Mouse (Mus musculus): ENCODE results near the gene Hras. TPM values are rescaled to one million over a fixed set of nuclear protein-coding genes. Genes with fewer than 3 reads are reported as not detected.

Hras gene
- polyA plus RNA-seq, 1 experiment: 91.7 TPM

DNA sequence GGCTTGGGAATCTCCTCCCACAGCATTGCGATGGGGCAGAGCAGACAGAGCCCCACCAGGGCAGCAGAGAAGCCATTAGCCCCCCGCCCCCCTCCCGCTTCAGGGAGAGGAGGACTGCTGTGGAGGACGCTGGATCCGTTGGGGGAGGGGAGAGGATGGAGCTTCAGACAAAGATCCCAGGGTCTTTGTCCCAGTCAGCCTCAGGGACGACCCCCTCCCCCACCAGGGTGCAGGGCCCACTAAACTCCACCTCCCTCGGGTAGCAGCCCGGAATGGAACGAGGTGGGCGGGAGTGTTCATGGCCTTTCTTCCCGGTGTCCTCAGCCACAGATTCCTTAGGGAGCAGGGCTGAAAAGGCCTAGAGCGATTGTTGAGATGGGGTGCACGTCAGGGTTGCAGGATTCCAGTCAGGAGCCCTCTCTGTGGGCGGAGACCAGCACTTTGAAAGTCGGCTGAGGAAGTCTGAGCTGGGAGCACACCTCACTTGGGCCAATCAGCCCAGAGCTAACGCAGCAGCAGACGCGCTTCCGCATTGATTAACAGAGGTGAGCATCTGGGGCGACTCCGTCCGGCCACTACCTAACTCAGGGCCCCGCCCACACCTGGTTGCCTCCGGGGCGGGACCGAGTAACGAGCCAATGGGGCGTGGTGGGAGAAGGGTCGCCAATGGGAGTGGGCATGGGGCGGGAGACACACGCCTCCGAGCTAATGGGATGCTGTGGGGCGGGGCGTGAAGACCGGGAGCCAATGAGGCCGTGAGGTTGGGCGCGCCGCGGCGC is 21.5 kb upstream of the Hras start, which contains the start of gene Rassf7:
Gene Rassf7, plus strand, starts transcription at position 760 of the 779 bp plus-strand sequence.
- DNase-seq (ENCODE audit: low read depth, low spot score): peak; percentile 95
- 2% methylated on average over 41 of the region's 41 CpGs for WGBS

DNA sequence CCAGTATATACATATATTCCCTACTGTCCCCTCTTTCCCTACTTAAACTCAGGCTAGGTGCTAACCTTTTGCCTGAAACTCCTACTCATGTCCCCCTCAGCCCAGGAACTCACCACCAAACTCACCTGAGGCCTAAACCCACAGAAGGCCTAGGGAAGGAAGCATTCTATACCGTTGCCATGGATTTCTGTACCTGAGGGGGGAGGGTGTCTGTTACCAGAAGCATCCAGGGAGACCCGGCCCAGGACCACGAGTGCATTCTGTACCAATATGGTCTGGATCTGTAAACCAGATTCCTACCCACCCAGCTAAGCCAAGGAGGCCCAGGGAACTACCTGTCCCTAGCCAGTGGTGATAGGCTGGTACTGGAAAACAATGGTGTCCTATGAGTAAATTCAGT is 20.5 kb upstream of the Hras start:
- no peak for DNase-seq (ENCODE audit: low read depth, low spot score)
- WGBS: 68% methylated on average over 3 of the region's 3 CpGs

GRCm38 (mm10) chr7:141213605-141214235 is 19.9 kb upstream of the Hras start, which contains the start of gene Lmntd2:
Gene Lmntd2, minus strand, starts transcription at chr7:141214080.
- WGBS: 86% methylated on average over 11 of the region's 11 CpGs
- no peak for DNase-seq (ENCODE audit: low read depth, low spot score)

- DNase-seq (ENCODE audit: low read depth, low spot score): no peak
- 74% methylated on average over 3 of the region's 3 CpGs for WGBS
These were observed 19.3 kb upstream of the Hras start for GRCm38 (mm10) chr7:141213133-141213532.

DNA sequence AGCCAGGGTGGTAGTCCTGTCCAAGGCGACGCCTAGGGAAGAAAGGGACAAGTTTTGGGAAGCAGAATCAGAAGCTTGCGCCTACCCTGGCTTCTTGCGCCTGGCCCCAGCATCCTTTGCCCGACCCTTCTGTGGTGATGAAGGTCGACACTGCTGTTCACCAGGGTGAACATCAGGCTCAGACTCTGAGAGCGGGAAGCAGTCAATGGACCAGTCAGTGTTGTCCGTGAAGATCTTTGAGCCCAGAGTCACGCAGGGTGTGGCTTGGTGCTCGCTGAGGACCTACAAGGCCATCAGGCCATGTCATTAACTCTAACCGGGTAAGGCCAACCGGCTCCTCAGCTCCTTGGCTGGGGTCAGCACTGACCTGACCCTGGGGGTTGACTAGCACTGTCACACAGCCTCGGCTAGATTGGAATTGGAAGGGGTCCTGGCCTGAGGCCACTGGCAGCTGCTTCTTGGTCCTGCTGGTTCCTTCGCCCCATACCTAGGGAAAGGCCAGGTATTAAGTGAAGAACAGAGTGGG is 16.9 kb upstream of the Hras start:
- DNase-seq (ENCODE audit: low read depth, low spot score): no peak
- WGBS: 83% methylated on average over 14 of the region's 14 CpGs

GRCm38 (mm10) chr7:141210137-141210536 is 16.3 kb upstream of the Hras start:
- 82% methylated on average over 12 of the region's 12 CpGs for WGBS
- DNase-seq (ENCODE audit: low read depth, low spot score): no peak

- DNase-seq (ENCODE audit: low read depth, low spot score): no peak
- WGBS: 73% methylated on average over 3 of the region's 3 CpGs
These were observed 15.7 kb upstream of the Hras start for GRCm38 (mm10) chr7:141209526-141209925.

GRCm38 (mm10) chr7:141206182-141206937 is 12.6 kb upstream of the Hras start:
- DNase-seq (ENCODE audit: low read depth, low spot score): no peak
- WGBS: 92% methylated on average over 18 of the region's 18 CpGs

DNA sequence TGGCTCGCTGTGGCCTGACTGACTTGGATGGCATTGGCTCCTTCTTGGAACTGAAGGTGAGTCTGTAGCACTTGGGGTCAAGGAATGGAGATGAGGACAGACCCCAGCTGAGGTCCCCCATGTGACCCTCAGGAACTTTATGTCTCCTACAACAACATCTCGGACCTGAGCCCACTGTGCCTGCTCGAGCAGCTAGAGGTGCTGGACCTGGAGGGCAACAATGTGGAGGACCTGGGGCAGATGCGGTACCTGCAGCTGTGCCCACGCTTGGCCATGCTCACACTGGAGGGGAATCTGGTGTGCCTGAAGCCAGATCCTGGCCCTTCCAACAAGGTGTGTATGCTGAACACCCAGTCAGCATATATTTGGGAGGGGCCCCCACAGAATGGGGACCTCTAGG is 11.7 kb upstream of the Hras start:
- no peak for DNase-seq (ENCODE audit: low read depth, low spot score)
- 94% methylated on average over 5 of the region's 5 CpGs for WGBS

DNA sequence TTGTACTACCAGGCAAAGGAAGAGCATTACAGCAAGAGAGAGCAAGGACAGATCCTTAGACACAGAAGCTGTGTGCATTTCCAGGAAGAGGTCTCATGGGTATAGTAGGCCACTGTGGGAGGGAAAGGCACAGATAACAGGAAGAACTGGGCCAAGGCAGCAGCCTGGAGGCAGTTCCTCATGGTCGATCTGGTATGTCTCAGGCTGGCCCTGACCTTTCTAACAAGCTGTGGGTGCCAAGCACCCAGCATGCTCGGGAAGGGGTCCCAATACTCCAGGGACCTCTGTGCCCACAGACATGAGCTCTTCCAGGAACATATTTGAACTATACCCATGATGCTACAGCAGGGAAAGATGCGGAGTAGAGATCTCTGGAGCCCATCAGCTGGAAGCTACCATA is 10.7 kb upstream of the Hras start:
- WGBS: 68% methylated on average over 3 of the region's 3 CpGs
- no peak for DNase-seq (ENCODE audit: low read depth, low spot score)

GRCm38 (mm10) chr7:141198121-141198520 is 4.3 kb upstream of the Hras start:
- 56% methylated on average over 4 of the region's 4 CpGs for WGBS
- DNase-seq (ENCODE audit: low read depth, low spot score): no peak

DNA sequence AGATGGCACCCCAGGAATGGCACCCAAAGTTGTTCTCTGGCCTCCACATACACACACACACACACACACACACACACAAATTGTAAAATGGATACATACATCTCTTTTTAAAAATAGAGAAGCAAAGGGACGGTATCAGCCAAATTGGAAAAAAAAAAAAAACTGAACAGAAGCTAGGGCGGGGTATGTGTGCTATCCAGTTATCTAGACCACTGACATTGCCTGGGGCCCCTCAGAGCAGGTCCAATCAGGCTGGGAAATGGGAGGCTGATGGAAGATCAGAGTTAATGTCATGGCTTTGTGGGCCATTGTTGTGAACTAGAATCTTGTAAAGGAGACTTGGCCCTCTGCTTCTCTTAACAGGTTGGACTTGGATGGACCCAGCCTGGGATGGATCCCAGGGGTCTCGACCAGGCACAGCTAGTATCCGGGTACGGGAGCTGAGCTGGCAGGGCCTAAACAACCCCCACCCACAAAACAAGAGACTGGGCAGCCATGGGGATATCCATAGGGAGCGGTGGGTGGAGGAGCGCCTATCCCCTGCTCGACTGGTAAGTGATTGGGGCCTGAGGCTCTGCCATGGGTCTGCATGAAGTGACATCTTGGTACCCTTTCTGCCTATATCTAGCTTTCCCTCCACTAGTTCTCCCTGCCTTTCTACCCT is 2.9 kb upstream of the Hras start:
- no peak for DNase-seq (ENCODE audit: low read depth, low spot score)
- 93% methylated on average over 8 of the region's 8 CpGs for WGBS

GRCm38 (mm10) chr7:141195754-141196153 is 1.9 kb upstream of the Hras start:
- DNase-seq (ENCODE audit: low read depth, low spot score): no peak
- WGBS: 63% methylated on average over 2 of the region's 2 CpGs

GRCm38 (mm10) chr7:141194830-141195229 is 1.0 kb upstream of the Hras start:
- no peak for DNase-seq (ENCODE audit: low read depth, low spot score)
- 1% methylated on average over 28 of the region's 28 CpGs for WGBS

DNA sequence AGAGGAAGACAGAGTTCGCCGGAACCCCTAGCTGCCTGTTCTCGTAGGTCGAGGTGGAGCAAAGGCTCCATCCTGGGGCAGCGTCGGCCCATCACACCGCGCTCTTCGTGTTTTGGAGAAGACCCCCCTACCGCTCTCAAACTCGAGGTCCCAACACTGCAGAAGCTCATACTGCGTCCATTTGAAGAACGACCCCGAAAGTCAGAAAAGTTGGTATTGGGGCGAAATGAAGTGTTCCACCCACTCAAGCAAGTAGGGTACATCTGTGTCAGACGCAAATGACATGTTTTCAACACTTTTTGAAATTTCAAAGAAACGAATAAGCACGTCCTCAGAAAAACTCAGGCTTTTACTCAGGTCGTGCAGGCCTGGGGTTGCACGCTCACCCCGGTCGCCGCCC is 604 bp upstream of the Hras start:
- WGBS: under 1% methylated on average over 23 of the region's 23 CpGs
- no peak for DNase-seq (ENCODE audit: low read depth, low spot score)

DNA sequence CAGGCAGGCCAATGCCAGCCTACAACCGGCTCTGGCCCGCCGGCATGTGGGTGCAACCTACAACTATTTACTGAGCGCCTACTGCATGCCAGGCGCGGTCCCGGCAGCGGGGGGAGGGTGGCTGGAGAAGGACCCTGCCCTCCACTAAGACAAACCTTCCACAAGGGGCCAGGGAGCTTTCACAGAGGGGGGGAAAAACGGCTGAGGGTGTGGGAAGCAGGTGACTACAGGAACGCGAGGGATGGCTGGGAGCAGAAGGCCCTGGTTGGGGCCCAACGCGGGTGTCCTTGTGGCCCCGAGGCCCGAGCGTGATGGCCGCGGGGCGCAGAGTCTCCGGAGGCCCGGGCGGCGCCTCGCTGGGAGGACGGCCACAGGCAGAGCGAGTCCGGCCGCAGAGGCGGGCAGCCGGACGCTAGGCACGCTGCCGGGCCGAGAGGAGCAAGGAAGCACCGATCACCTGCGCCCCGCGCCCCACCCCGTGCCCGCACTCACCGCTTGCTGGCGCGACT is 403 bp downstream of the Hras start:
- DNase-seq (ENCODE audit: low read depth, low spot score): no peak
- 1% methylated on average over 23 of the region's 43 CpGs for WGBS

DNA sequence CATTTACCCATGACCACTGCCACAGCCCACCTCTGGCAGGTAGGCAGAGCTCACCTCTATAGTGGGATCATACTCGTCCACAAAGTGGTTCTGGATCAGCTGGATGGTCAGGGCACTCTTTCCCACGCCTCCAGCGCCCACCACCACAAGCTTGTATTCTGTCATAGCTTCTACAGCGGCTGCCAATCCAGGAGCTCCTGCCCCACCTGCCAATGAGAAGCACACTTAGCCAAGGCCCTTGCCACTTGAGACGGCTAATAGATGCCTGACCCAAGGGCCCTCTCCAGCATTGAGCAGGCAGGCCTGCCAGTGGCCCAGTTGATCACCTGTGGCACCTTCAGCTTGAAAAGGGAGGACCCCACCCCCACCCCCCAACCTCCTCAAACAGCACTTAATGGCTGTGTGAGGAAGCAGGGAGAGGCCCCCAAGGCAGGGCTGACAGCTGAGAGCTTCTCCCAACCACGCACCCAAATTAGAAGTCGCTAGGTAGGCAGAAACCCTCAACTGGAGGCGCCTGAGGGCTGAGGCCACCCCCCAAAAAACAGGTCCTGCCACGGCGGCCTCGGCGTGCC is 943 bp downstream of the Hras start:
- 23% methylated on average over 12 of the region's 12 CpGs for WGBS

DNA sequence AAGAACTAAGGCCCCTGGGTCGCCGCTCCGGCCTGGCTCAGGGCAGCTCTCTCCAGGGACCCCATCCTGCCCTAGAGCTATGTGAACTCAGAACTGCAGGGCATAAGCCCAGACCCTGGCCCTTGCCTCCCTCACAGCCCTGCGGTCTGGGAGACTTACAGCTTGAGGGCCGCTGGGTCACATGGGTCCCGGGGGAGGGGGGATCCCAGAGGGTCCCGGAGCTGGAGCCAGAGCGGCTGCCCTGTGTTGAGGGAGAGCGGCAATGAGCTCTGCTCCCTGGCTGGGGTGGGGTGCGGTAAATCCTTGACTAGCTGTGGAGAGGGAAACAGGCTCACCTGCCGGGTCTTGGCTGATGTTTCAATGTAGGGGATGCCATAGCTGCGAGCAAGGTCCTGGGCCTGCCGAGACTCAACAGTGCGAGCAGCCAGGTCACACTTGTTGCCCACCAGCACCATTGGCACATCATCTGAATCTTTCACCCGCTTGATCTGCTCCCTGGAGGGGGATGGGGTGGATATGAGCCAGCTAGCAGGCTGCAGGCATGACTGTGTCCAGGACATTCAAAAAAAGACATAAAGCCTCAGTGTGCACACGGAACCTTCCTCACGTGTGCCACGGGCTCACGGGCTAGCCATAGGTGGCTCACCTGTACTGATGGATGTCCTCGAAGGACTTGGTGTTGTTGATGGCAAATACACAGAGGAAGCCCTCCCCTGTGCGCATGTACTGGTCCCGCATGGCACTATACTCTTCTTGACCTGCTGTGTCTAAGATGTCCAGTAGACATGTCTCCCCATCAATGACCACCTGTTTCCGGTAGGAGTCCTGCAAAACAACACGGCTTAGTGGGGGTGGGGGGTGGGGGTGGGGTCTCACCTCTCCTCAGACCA is 1.8 kb downstream of the Hras start:
- 93% methylated on average over 24 of the region's 24 CpGs for WGBS
- no peak for DNase-seq (ENCODE audit: low read depth, low spot score)

More for the DNA sequence above, 943 bp downstream of the Hras start:
- no peak for DNase-seq (ENCODE audit: low read depth, low spot score)
